Mouse (Mus musculus): Measurements from ENCODE around the gene Gclc.
A peak's percentile ranks its signal among the peaks of the same experiment; 100 is the strongest.
"Not testable (repeated sequence)": the region's sequence is repeated elsewhere in the genome, so short reads cannot be mapped to it uniquely, and the experiment has no call there.

Gene Gclc

DNA sequence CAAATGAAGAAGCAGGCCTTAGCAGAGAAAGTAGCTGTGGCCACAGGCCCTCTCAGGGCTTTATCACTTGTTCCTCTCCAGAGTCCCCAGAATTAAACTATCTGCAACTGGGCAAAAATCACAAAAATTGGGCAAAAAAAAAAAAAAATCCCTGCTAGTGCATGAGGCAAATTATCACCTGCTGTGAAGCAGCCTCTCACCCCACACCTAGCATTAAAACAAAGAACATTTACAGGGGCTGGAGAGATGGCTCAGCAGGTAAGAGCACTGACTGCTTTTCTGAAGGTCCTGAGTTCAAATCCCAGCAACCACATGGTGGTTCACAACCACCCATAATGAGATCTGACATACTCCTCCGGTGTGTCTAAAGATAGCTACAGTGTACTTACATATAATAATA, 6.0 kb upstream of the Gclc start:
- DNase-seq = not testable (repeated sequence)

DNA sequence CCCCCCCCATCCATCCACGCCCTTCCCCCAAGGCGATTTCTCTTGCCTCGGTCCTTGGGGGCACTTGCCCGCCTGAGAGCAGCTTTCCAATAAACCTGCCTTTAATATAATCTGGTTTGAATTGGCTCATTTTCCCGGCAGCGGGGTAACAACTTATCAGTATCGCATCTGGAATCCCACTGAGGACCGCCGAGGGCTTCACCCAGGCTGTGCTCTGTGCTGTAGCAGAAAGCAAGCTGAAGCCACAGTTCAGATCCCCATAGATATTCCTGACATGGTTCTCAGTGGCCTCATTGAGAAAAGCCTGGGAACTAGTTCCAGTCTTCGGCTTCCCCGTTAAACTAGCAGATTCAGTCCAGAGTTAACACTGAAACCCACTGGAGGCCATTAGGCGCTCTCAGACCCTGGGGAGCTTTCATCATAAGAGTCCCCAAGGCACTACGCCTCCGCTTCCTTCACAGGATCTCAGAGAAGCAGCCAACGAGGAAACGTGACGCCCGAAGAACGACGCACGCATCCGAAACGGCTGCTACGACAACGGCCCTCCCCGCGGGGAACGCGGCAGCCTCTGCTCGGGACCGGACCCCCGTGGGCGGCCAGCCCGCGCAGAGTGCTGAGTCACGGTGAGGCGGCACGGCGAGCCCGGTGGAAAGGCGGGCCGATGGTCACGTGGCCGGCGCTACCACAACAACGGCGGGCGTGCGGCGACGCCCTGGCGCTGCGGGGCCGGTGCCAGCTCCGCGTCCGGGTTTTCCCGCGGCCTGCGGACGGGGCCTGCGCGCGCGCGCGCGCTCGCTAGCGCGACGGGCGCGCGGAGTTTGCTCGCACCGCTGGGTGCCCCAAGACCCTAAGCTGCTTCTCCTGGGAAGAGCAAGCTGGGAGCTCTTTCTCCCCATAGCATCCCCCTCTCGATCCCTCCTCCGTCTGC, 3.9 kb upstream of the Gclc start:
- peak; percentile 96 to 98 for DNase-seq

DNA sequence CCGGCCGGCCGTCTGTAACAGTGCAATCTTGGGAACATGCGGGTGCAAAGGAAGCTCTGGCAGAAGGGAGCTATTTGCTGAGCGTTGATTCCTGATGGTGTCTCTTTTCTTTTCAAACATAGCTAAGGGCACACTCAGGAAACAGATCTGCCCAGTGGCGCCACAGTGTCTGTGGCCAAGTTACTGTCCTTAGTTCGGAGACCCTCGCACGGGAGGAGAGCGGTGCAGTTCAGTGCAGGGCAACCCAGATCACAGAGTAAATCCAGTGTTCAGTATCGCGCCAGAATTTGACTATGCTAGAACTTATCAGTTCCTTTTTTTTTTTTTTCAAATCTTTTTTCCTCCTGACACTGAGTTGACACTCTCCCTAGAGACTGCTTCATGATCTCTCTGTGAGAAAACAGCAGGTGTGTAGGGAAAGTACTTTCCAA, 3.2 kb upstream of the Gclc start:
- DNase-seq = no peak

DNA sequence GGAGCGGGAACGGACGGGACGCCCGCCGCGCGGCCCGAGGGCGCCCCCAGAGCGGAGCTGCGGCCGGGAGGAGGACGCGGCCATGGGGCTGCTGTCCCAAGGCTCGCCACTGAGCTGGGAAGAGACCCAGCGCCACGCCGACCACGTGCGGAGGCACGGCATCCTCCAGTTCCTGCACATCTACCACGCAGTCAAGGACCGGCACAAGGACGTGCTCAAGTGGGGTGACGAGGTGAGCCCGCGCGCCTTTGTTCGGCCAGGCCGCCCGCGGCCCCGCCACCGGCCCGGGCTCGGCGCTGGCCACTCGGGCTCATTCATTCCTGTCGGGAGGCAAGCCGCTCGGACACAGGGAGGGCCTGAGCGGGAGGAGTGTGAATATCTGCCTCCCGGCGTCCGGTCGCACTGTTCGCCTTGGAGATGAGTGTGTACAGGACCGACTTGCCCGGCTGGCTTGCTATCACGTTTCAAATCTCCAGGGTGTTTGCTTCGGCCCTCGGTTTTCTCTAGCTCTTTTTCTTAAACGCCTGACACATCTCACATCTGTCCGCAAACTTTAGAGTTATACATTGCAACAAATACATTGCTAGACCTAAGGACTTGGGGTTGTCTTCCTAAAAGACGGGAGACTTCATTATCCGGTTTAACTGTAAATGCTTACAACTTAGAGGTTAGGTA, 530 bp downstream of the Gclc start:
- DNase-seq = peak; percentile 60 to 75

DNA sequence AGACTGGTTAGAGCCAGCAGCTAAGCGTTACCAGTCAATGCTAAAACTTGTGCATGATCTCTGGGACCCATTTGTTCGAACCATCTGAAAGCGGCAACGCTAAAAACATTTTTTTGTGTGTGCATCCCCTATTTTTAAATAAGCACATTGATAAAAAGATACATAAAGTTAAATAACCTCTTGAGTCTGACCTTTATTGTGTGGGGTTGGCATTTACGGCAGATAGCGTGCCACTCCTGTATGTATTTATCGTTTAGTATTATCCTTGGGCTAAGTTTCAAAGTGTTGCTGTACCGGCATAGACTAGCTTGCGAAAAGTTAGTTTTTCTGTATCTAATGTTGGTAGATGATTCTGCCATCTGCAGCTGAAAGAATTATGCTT, 1.1 kb downstream of the Gclc start:
- DNase-seq = no peak

DNA sequence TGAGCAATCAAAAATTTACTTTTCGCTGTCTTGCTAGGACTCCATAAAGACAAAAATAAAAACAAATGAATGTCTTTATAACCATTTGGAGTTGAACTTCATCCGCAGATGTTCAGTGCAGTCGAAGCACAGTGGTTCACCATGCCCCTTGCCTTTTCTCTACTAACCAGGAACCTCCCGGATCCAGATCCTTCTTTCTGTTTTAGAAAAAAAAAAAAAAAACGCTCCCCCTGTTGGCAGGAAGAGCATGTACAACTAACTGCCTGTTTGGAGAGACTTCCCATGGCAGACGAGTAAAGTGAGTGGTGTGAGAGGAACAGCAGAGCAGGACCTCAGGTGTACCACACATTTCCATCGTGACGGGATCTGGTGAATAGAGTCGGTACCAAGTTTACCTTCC, 1.7 kb downstream of the Gclc start:
- no peak for DNase-seq

DNA sequence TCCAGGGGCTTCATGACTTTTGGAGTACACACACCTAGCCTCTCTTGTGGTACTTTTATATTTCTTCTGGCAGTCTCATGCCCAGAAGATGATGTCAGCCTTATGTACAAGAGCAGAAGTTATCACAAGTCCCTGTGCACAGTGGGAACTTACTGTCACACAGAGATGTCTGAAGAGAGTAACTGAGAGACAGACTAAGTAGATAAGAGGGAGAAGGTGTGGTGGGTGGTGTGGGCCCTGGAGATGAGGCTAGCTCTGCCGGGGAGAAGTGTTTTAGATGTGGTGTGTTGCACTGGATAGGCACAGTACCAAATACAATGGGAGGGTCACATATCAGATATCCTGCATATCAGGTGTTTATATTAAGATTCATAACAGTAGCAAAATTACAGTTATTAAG, 3.0 kb downstream of the Gclc start:
- no peak for DNase-seq

DNA sequence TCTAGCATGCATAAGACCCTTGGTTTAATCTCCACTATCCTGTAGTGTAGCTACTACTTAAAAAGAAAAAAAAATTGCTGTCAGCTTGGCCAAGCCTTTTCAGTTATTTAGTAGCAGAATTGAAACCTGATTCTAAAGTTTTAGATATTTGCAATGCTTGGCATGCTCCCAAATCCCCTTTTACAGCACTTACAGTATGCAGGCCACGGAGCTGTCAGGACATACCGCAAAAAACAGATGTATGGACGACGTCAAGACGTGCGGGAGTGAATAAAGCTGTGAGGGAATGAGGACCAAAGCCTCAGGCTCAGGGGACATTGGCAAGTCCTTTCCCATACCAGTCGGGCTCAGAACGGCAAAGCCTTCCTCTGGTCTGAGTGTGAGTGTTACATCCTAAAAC, 4.1 kb downstream of the Gclc start:
- DNase-seq = no peak

DNA sequence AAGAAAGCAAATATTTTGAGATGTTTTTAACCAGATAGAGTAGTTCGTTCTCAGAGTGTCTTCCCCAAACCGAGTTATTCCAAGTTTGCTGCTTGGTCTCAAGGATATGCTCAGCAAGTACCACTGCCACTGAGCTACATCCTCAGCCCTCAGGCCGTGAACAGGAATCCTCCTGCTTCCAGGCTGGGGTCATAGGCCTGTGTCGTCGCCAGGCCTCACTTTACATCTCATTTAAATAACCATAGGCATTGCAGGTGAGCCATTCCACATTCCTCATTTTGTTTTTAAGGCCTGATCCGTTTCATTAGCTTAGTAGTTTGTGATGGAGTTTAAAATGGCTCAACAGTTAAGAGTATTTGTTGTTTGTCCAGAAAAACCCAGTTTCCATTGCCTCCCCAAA, 4.8 kb downstream of the Gclc start:
- DNase-seq = no peak

DNA sequence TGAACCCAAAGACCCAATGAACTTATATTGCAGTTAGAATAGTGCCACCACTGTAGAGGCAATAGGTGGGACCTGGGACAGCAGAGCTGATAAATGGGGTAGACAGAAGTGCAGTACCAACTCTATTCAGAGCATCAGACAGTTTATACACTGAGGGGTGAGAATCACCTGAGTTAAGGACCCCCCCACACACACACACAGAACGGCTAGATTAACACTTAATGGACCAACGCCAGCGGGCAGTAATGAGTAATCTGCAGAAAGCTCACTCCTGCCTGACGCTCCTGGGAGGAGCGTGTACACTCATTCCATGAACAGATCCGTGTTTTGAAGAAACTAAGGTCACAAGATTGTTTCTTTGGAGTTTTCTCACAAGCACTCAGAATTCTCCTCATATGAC, 5.4 kb downstream of the Gclc start:
- DNase-seq = peak; percentile 79 to 81

DNA sequence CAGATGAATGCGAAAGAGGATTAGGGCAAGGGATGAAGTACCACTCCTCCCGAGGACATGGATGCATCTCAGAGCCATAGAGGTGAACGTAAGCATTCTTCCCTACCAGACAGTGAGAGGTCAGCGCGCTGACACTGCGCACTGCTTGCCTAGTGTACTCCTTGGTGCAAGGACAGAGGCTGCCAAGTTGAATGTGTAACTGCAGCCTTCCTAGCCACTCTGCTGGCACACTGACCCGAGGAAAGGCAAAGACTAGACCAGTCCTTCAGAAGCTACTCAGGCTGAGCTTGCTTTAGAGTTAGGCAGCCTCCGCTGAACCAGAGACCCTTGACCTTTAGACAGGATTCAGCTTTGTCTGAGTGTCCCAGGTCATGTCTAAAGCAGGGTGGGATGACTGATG, 11.9 kb downstream of the Gclc start:
- DNase-seq = peak; percentile 37 to 48

DNA sequence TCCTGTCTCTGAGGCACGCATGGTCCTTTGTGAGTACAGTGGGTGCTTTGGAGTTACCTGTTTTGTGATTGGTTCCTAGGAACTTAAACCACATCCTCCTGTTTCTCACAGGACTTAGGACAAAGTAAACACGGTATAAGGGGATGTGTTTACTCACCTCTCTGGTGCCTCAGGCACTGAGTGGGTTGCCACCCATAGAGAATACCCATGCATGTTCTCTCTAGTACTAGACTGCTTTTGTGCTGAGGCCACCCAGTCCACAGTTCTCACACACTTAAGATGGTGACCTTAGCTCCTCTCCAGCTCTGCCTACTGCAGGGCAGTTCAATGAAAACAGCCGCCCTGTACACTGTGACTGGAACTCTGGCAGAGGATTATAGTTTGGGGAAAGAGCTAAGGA, 12.4 kb downstream of the Gclc start:
- DNase-seq = no peak

DNA sequence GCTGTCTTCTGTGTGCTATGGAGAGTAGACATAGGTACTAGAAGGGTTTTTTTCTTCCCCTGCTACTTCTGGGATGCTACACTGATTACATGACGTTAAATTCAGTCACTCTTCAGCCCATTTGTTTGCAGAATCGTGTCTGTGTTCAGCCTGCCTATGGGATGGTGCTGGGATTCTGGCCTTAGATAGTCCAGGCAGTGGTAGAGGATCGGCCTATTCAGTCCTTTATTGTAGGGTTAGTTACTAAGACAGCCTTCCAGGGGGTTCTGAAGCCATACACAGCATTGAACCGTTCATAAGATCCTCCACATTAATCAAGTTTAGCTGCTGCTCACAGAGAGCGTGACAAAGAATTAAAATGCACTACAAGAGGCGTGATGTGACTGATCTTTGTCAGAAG, 16.6 kb downstream of the Gclc start:
- DNase-seq = no peak

DNA sequence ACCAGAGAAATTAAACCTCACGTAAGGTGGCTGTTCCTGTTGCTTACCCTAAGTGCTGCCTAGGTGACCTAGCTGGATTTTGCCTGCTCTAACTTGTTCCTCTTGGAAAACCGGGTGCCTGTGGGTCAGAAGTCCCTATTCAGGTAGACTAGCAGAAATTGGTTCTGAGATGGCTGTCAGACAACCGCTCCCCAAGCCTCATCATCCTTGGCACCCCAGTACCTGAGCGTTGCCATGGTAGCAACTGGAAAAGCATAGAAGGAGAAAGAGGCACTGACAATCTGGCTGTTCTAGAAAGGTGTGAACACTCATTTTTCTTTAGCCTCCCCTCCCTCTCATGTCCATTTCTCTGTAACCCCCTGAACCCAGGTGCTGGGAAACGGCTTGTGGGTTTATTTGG, 17.0 kb downstream of the Gclc start:
- DNase-seq = peak in 1 of 2 experiments; percentile 43

DNA sequence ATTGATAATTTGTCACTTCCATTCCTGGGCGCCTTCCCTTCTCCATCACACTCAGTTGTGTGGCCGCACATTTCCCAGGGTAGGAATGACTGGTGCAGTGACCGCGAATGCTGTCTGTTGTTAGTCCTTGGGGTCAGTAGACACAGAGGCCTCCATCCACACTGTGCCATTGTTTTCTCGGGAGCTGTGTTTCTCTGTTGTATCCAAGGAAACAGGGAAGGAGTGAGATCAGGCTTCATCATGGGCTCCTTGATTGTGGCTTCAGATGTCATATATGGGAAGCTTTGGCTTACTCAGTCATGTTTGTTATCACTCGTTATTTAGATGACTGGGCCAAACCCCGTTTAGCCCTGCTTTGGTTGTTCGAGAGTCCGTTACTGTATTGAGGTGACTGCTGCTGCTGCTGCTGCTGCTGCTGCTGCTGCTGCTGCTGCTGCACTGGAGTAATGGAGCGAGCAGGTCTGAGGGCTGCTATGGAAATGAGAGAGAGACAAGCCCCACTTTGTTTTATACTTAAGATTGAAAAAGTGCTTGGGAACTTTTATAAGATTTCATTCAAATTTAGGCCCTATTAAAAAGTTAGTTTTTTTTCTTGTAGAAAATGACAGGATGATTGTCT, 17.5 kb downstream of the Gclc start:
- no peak for DNase-seq

DNA sequence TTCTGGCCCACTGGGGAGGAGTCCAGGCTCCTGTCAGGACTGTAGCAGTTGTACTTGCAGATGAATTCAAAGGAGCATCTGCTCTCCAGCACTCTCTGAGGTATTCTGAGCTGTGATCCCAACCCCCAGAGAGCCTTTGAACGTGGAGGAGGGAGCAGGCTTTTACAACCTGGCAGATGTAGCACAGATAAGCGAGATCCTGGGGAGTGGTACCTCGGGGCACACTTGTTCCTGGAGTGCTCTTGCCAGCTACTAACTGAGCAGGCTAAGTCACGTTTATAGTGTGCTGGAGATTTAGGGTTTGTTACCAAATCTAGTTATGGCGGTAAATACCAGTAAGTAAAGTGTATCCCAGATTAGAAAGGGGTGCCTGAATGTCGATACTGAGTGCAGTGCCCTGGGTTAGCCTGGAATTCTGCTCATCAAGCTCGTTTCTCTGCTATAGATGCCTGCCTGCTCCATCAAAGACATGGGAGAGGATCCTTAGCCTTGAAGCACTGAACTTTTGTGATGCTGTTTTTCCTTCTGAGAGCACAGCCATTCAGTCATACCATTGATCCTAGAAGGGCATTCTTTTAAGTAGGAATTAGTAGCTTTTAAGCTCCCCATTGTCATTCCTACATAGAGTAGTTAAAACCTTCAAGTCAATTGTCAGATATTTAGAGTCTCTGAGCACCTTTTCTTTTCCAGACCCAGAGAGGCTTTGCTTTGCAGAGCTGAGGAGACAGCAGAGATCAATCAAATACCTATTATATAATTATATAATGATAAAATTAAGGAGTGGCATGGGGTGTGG, 22.6 kb downstream of the Gclc start:
- DNase-seq = no peak

DNA sequence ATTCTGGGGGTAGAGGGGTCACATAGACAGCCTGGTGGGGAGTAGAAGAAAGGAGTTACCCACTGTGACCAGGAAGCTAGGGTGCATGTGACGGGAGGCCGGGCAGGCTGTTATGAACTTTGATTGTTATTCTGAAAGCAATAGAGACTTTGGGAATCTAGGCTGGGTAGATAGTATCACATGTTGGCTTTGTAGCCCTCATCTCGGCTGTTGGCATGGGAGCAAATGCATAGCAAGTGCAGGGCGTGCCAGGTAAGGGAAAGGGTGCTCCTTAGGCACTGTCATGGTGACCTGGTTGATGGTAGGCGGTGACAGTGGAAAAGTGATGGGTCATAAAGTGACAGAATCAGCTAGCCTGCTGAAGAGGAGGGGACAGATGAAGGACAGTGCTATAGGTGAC, 23.3 kb downstream of the Gclc start:
- DNase-seq = no peak

DNA sequence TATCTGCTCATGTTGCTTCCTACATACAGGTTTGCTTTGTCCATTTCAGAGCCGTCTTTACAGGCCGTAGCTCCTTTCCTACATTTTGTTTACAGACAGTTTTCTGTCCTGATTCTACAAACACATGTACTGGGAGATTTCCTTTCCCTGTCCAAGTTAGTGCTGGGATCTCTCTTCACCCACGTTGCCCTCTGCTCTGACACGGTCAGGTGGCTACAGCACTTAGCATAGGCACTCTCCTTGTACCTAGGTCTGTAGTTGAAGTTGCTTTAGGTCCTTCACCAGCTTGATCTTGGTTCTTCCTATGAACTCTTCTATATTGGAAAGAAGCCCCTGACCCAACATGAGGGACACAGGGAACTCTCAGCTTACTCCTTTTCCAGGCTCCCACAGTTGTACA, 25.4 kb downstream of the Gclc start:
- peak in 1 of 2 experiments; percentile 42 for DNase-seq

DNA sequence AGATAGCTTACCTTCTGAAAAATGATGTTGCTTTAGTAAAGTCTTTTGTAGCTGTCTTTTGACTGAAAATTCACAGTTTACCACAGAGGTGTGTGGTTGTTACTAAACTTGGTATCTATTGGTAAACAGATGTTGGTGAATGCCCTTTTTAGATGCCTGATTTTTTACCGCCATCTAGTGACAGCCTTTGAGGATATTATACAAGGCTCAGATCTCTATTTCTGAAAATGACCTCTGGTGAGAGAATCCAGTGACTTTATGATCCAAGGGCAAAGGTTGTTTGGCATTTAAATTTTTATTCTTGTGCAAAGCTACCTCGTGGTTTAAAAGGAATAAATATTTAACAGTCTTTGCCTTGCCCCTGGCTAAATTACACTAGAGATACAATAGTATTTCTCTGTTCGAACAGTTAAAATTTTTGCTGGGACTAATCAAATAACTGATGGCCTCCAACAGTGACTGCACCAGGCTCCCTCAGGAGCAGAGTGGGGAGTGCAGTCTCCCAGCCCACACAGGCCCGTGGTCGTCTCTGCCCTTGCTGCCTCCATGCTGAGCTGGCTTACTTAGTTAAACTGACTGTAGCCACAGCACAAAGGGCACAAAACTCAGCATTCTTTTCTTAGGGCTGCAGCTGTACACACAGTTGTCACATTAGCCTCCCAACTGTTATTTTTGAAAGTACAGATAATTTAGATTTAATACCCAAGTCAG, 27.3 kb downstream of the Gclc start:
- DNase-seq = peak; percentile 45 to 85

DNA sequence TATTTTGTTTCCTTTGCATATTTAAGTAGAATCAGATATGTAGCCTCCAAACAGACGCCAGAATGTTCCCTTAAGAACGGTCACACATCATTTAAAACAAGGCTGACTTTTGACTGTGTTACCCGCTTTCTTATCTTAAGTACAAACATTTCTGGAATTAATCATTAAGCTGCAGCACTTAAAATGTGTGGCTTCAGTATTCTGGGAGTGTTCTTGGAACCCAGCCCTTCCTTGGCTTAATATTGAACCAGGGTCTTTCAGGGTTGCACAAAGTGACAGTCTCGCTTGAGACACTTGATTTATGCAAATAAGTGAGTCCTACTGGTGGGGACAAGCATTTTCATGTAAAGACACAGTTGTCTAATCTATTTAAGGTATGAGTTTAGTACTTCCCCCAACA, 27.9 kb downstream of the Gclc start:
- peak; percentile 71 to 91 for DNase-seq

DNA sequence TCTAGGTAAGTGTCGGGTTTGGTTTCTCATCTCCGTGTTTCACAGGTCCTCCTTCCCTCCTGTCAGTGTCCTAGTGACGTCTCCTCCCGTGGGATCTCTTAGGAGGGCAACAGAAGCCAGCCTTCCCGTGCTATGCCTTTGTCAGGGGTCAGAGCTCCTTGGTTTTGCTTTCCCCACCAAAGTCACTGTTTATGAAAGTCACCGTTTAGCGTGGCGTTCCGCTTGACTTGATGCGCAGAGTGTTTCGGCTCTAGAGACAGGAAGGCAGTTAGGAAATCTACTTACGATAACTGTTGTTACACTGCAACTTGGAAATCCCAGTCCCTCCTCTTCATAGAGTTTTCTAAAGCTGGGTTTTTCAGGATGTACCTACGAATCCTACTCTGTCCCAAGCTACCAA, 28.7 kb downstream of the Gclc start:
- peak; percentile 35 to 47 for DNase-seq

DNA sequence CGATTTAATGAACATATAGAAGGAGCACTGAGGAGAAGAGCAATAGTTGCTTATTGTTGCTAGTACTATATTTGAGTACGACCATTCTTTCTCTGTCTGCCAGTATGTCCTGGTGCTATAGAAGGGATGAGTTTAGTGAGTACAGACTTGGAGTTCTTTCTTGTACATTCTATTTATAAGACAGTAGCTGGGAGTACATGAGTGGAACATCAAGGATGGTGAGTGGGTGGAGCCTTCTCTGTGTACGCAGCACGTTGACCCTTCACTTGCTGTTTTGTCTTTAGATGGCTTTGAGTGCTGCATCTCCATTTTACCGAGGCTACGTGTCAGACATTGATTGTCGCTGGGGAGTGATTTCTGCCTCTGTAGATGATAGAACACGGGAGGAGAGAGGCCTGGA, 31.1 kb downstream of the Gclc start:
- no peak for DNase-seq

Measured in kidney, postnatal 36 days (tissue).